Mouse (Mus musculus): ENCODE results near the gene Clec18a. TPM values are rescaled to one million over a fixed set of nuclear protein-coding genes. Genes with fewer than 3 reads are reported as not detected.

The Clec18a gene
- total and polyA plus RNA-seq, 2 experiments from 2014 or later: 0.10 TPM; not detected in 1

DNA sequence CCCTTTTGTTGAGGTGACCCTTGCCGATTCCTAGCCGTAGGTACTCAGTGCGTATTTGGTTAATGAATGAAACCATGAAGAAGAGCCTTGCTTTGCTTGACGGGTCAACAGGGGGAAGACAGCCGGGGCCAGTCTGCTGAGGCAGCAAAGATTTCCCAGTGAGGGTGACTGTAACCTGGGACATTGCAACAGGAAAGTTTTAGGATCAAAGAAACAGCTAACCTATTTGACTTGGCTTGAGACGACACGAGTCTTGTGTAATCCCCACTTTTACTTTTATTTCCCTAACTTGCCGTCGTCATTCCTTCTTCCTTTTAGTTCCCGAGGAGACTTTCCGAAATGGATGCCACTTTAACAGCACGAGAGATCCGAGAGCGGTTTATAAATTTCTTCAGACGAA lies 55.6 kb downstream of the Clec18a start:
- peaks cover 32% of the 10 kb centered on the region for H3K36me3 ChIP-seq (ENCODE audit: insufficient read depth, low read length)
- ATAC-seq (ENCODE audit: low FRiP score) (no peak), DNase-seq (ENCODE audit: low spot score) (no peak)

GRCm38 (mm10) chr8:111034276-111034675 lies 58.0 kb downstream of the Clec18a start:
- no peak for ATAC-seq (ENCODE audit: low FRiP score)
- Histone ChIP-seq H3K4me3 (ENCODE audit: low read depth, low read length) (peak overlapping the region; percentile 71), H3K36me3 (ENCODE audit: insufficient read depth, low read length) (peaks cover 16% of the 10 kb centered on the region), H3K4me2 (ENCODE audit: low read depth, low read length, poor library complexity, severe bottlenecking) (peak overlapping the region; percentile 64), H3K4me1 (ENCODE audit: insufficient read depth, low read length) (no peaks in the 10 kb centered on the region), H3K9me3 (ENCODE audit: low read length) (no peaks in the 10 kb centered on the region), H3K27me3 (ENCODE audit: insufficient read depth, low read length) (0 out of 2 replicates have a peak, but pooled peaks cover 7% of the 10 kb centered on the region), H3K27ac (ENCODE audit: low read depth, low read length) (peak overlapping the region; percentile 90), H3K9ac (replicated peaks; ENCODE audit: low read length, poor library complexity, severe bottlenecking) (peak overlapping the region; percentile 86)
- 23% methylated on average over 12 of the region's 12 CpGs for WGBS
- TF ChIP-seq CTCF (IDR thresholded peaks at IDR 0.05): no peak
- peak; percentile 28 for DNase-seq (ENCODE audit: low spot score)

More for the DNA sequence above, 55.6 kb downstream of the Clec18a start:
- H3K4me3 ChIP-seq (ENCODE audit: low read depth, low read length): no peak overlapping the region
- no peak overlapping the region for H3K4me2 ChIP-seq (ENCODE audit: low read depth, low read length, poor library complexity, severe bottlenecking)
- H3K9me3 ChIP-seq (ENCODE audit: low read length): no peaks in the 10 kb centered on the region
- H3K9ac ChIP-seq (replicated peaks; ENCODE audit: low read length, poor library complexity, severe bottlenecking): no peak overlapping the region
- H3K27ac ChIP-seq (ENCODE audit: low read depth, low read length): no peak overlapping the region
- H3K4me1 ChIP-seq (ENCODE audit: insufficient read depth, low read length): no peaks in the 10 kb centered on the region
- no peak for TF ChIP-seq CTCF (IDR thresholded peaks at IDR 0.05)
- WGBS: 94% methylated on average over 15 of the region's 15 CpGs
- H3K27me3 ChIP-seq (ENCODE audit: insufficient read depth, low read length): 0 out of 2 replicates have a peak, but pooled peaks cover 4% of the 10 kb centered on the region

- no peak for TF ChIP-seq CTCF (IDR thresholded peaks at IDR 0.05)
- 6% methylated on average over 36 of the region's 37 CpGs for WGBS
Observed at GRCm38 (mm10) chr8:111033482-111034215, 58.6 kb downstream of the Clec18a start.

DNA sequence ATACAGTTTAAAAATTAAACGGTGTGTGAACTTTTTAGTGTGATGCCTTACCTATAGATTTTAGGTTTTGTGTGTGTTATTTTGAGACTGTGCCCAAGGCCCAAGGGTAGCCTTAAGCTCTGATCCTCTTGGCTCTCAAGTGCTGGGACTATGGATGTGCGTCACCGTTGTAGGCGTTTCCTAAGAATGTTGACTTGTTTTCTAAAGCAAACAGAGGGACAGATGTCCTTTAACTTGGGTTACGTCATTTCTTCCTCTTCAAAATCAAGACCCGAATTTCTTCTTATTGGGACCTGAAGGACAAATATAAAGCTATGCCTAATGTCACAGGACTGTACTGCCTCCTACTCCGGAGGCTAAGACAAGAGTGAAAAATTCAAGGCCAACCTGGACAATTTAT lies 59.3 kb downstream of the Clec18a start, which contains the start of gene Aars:
TSS of gene Aars (plus strand) at position 229 of the 400 bp plus-strand sequence.
- Histone ChIP-seq H3K4me2 (ENCODE audit: low read depth, low read length, poor library complexity, severe bottlenecking) (peak within 1 kb of the TSS; percentile 64), H3K27ac (ENCODE audit: low read depth, low read length) (peak within 1 kb of the TSS; percentile 90), H3K36me3 (ENCODE audit: insufficient read depth, low read length) (peaks cover 4% of the 10 kb centered on the region; the same call in 1 of the 2 replicates), H3K4me1 (ENCODE audit: insufficient read depth, low read length) (no peaks in the 10 kb centered on the region), H3K27me3 (ENCODE audit: insufficient read depth, low read length) (0 out of 2 replicates have a peak, but pooled peaks cover 7% of the 10 kb centered on the region), H3K4me3 (ENCODE audit: low read depth, low read length) (peak within 1 kb of the TSS; percentile 71), H3K9ac (replicated peaks; ENCODE audit: low read length, poor library complexity, severe bottlenecking) (peak within 1 kb of the TSS; percentile 86), H3K9me3 (ENCODE audit: low read length) (no peaks in the 10 kb centered on the region)
- no peak for DNase-seq (ENCODE audit: low spot score)
- 97% methylated on average over 7 of the region's 7 CpGs for WGBS
- no peak for TF ChIP-seq CTCF (IDR thresholded peaks at IDR 0.05)
- no peak for ATAC-seq (ENCODE audit: low FRiP score)

More at GRCm38 (mm10) chr8:111033482-111034215, 58.6 kb downstream of the Clec18a start:
- no peaks in the 10 kb centered on the region for H3K4me1 ChIP-seq (ENCODE audit: insufficient read depth, low read length)
- peak overlapping the region; percentile 86 for H3K9ac ChIP-seq (replicated peaks; ENCODE audit: low read length, poor library complexity, severe bottlenecking)
- no peaks in the 10 kb centered on the region for H3K9me3 ChIP-seq (ENCODE audit: low read length)
- peak overlapping the region; percentile 90 for H3K27ac ChIP-seq (ENCODE audit: low read depth, low read length)
- H3K36me3 ChIP-seq (ENCODE audit: insufficient read depth, low read length): peaks cover 10% of the 10 kb centered on the region
- peak overlapping the region; percentile 64 for H3K4me2 ChIP-seq (ENCODE audit: low read depth, low read length, poor library complexity, severe bottlenecking)
- ATAC-seq (ENCODE audit: low FRiP score) (peak; percentile 99), DNase-seq (ENCODE audit: low spot score) (peak; percentile 100)
- 0 out of 2 replicates have a peak, but pooled peaks cover 7% of the 10 kb centered on the region for H3K27me3 ChIP-seq (ENCODE audit: insufficient read depth, low read length)
- H3K4me3 ChIP-seq (ENCODE audit: low read depth, low read length): peak overlapping the region; percentile 71

- WGBS: 96% methylated on average over 19 of the region's 19 CpGs
- no peak for DNase-seq (ENCODE audit: low spot score)
- ATAC-seq (ENCODE audit: low FRiP score): no peak
- H3K9ac ChIP-seq (replicated peaks; ENCODE audit: low read length, poor library complexity, severe bottlenecking): no peak within 1 kb of the TSS
- no peaks in the 10 kb centered on the region for H3K36me3 ChIP-seq (ENCODE audit: insufficient read depth, low read length)
- no peak for TF ChIP-seq CTCF (IDR thresholded peaks at IDR 0.05)
- H3K4me1 ChIP-seq (ENCODE audit: insufficient read depth, low read length): no peaks in the 10 kb centered on the region
- H3K4me2 ChIP-seq (ENCODE audit: low read depth, low read length, poor library complexity, severe bottlenecking): no peak within 1 kb of the TSS
- H3K27ac ChIP-seq (ENCODE audit: low read depth, low read length): no peak within 1 kb of the TSS
- H3K4me3 ChIP-seq (ENCODE audit: low read depth, low read length): no peak within 1 kb of the TSS
- 0 out of 2 replicates have a peak, but pooled peaks cover 7% of the 10 kb centered on the region for H3K27me3 ChIP-seq (ENCODE audit: insufficient read depth, low read length)
- no peaks in the 10 kb centered on the region for H3K9me3 ChIP-seq (ENCODE audit: low read length)
Observed at GRCm38 (mm10) chr8:111031572-111031971, 60.7 kb downstream of the Clec18a start, which contains the start of gene Ddx19b. Ddx19b (minus strand) TSS chr8:111031751.

- Histone ChIP-seq H3K4me3 (ENCODE audit: low read depth, low read length) (no peak overlapping the region), H3K4me1 (ENCODE audit: insufficient read depth, low read length) (no peaks in the 10 kb centered on the region), H3K27ac (ENCODE audit: low read depth, low read length) (no peak overlapping the region), H3K9me3 (ENCODE audit: low read length) (no peaks in the 10 kb centered on the region), H3K27me3 (ENCODE audit: insufficient read depth, low read length) (0 out of 2 replicates have a peak, but pooled peaks cover 7% of the 10 kb centered on the region), H3K9ac (replicated peaks; ENCODE audit: low read length, poor library complexity, severe bottlenecking) (no peak overlapping the region), H3K36me3 (ENCODE audit: insufficient read depth, low read length) (no peaks in the 10 kb centered on the region), H3K4me2 (ENCODE audit: low read depth, low read length, poor library complexity, severe bottlenecking) (no peak overlapping the region)
- no peak for TF ChIP-seq CTCF (IDR thresholded peaks at IDR 0.05)
- DNase-seq (ENCODE audit: low spot score) (no peak), ATAC-seq (ENCODE audit: low FRiP score) (no peak)
- 82% methylated on average over 6 of the region's 6 CpGs for WGBS
Observed at GRCm38 (mm10) chr8:111030045-111030444, 62.2 kb downstream of the Clec18a start.
